Mouse (Mus musculus): Measurements from ENCODE around the gene Ntm. TPM values are rescaled to one million over a fixed set of nuclear protein-coding genes. Genes with fewer than 3 reads are reported as not detected.

The Ntm gene
- polyA plus RNA-seq, 1 experiment = 95.1 TPM

- TF ChIP-seq CTCF (IDR thresholded peaks at IDR 0.05; ENCODE audit: borderline replicate concordance, extremely low read depth, insufficient read depth, insufficient read length) (no peak), POLR2A (IDR thresholded peaks at IDR 0.05; ENCODE audit: borderline replicate concordance, extremely low read depth, insufficient read depth, insufficient read length, poor library complexity, severe bottlenecking) (no peak)
- DNase-seq (ENCODE audit: low read depth) = peak; percentile 76
These were observed 720.2 kb downstream of the Ntm start for GRCm38 (mm10) chr9:29242497-29243422.

DNA sequence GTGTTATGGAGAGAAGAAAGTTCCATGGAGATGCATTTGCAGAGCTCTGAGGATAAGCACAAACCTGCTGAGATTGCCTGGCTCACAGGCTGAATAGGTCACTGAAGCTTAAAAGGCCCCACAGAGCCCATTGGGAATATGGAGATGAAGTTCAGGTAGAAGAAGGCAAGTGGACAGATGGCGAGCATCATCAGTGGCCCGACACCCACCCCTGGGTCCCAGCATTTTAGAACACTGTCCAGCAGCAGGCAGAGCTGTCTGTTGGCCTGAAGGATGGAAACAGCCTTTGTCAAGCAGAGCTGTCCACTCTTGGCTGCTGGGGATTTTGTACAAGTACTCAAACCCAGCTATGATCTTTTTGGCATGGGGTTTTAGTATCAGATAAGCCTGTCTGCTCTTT lies 722.1 kb downstream of the Ntm start:
- DNase-seq (ENCODE audit: low read depth) = no peak
- TF ChIP-seq POLR2A (IDR thresholded peaks at IDR 0.05; ENCODE audit: borderline replicate concordance, extremely low read depth, insufficient read depth, insufficient read length, poor library complexity, severe bottlenecking) = no peak
- TF ChIP-seq CTCF (IDR thresholded peaks at IDR 0.05; ENCODE audit: borderline replicate concordance, extremely low read depth, insufficient read depth, insufficient read length) = no peak

GRCm38 (mm10) chr9:29238973-29239372 lies 724.0 kb downstream of the Ntm start:
- DNase-seq (ENCODE audit: low read depth) = no peak
- TF ChIP-seq POLR2A (IDR thresholded peaks at IDR 0.05; ENCODE audit: borderline replicate concordance, extremely low read depth, insufficient read depth, insufficient read length, poor library complexity, severe bottlenecking) = no peak
- no peak for TF ChIP-seq CTCF (IDR thresholded peaks at IDR 0.05; ENCODE audit: borderline replicate concordance, extremely low read depth, insufficient read depth, insufficient read length)

- TF ChIP-seq CTCF (IDR thresholded peaks at IDR 0.05; ENCODE audit: borderline replicate concordance, extremely low read depth, insufficient read depth, insufficient read length) (no peak), POLR2A (IDR thresholded peaks at IDR 0.05; ENCODE audit: borderline replicate concordance, extremely low read depth, insufficient read depth, insufficient read length, poor library complexity, severe bottlenecking) (no peak)
- no peak for DNase-seq (ENCODE audit: low read depth)
These were observed 726.2 kb downstream of the Ntm start for GRCm38 (mm10) chr9:29236752-29237151.

DNA sequence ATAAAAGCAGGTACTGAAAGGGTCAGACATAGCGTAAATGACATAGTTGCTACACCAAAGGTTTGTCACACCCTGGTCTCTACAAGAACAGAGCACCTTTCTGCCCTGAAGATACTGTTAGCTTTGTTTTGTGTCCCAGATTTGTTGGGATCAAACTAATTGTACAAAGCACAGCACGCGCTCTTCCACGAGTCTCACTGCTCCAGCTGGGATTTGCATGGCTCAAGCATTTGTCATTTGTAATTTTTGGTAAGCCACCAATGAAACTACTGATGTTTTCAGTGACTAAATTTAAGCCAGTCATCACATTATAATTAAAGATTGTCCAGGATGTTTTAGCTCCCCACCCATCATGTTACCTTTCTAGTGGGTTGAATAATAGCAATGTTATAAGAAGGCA lies 735.2 kb downstream of the Ntm start:
- TF ChIP-seq CTCF (IDR thresholded peaks at IDR 0.05; ENCODE audit: borderline replicate concordance, extremely low read depth, insufficient read depth, insufficient read length) (no peak), POLR2A (IDR thresholded peaks at IDR 0.05; ENCODE audit: borderline replicate concordance, extremely low read depth, insufficient read depth, insufficient read length, poor library complexity, severe bottlenecking) (no peak)
- DNase-seq (ENCODE audit: low read depth) = no peak

- TF ChIP-seq CTCF (IDR thresholded peaks at IDR 0.05; ENCODE audit: borderline replicate concordance, extremely low read depth, insufficient read depth, insufficient read length) (no peak), POLR2A (IDR thresholded peaks at IDR 0.05; ENCODE audit: borderline replicate concordance, extremely low read depth, insufficient read depth, insufficient read length, poor library complexity, severe bottlenecking) (no peak)
- peak; percentile 47 for DNase-seq (ENCODE audit: low read depth)
These were observed 739.9 kb downstream of the Ntm start for GRCm38 (mm10) chr9:29222915-29223545.

GRCm38 (mm10) chr9:29220941-29221615 lies 741.9 kb downstream of the Ntm start:
- peak; percentile 55 for DNase-seq (ENCODE audit: low read depth)
- TF ChIP-seq CTCF (IDR thresholded peaks at IDR 0.05; ENCODE audit: borderline replicate concordance, extremely low read depth, insufficient read depth, insufficient read length) (no peak), POLR2A (IDR thresholded peaks at IDR 0.05; ENCODE audit: borderline replicate concordance, extremely low read depth, insufficient read depth, insufficient read length, poor library complexity, severe bottlenecking) (no peak)

GRCm38 (mm10) chr9:29220493-29220892 lies 742.4 kb downstream of the Ntm start:
- TF ChIP-seq POLR2A (IDR thresholded peaks at IDR 0.05; ENCODE audit: borderline replicate concordance, extremely low read depth, insufficient read depth, insufficient read length, poor library complexity, severe bottlenecking) (no peak), CTCF (IDR thresholded peaks at IDR 0.05; ENCODE audit: borderline replicate concordance, extremely low read depth, insufficient read depth, insufficient read length) (no peak)
- peak; percentile 86 for DNase-seq (ENCODE audit: low read depth)

- no peak for TF ChIP-seq CTCF (IDR thresholded peaks at IDR 0.05; ENCODE audit: borderline replicate concordance, extremely low read depth, insufficient read depth, insufficient read length)
- TF ChIP-seq POLR2A (IDR thresholded peaks at IDR 0.05; ENCODE audit: borderline replicate concordance, extremely low read depth, insufficient read depth, insufficient read length, poor library complexity, severe bottlenecking) = no peak
- peak; percentile 47 for DNase-seq (ENCODE audit: low read depth)
These were observed 745.0 kb downstream of the Ntm start for GRCm38 (mm10) chr9:29217951-29218350.

DNA sequence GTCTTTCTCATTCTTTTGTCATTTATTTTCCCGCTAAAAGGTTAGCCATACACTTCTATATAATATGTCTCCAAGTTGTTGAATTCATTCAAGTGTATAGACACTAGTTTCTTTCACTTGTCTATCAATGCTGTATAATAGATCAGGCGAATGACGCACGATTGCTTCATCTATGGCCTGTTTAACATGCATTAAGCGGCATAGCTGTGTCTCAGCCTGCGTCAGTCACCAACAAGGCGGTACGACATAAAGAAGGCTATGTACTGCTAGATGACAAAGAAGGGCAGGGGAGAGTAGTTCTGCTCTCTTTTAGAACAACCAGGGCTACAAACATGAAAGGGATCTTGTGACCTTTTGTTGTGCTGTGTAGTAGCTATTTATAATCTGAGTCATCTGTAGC lies 746.4 kb downstream of the Ntm start:
- peak; percentile 76 for DNase-seq (ENCODE audit: low read depth)
- TF ChIP-seq CTCF (IDR thresholded peaks at IDR 0.05; ENCODE audit: borderline replicate concordance, extremely low read depth, insufficient read depth, insufficient read length) = no peak
- no peak for TF ChIP-seq POLR2A (IDR thresholded peaks at IDR 0.05; ENCODE audit: borderline replicate concordance, extremely low read depth, insufficient read depth, insufficient read length, poor library complexity, severe bottlenecking)

GRCm38 (mm10) chr9:29215796-29216195 lies 747.1 kb downstream of the Ntm start:
- DNase-seq (ENCODE audit: low read depth) = no peak
- TF ChIP-seq CTCF (IDR thresholded peaks at IDR 0.05; ENCODE audit: borderline replicate concordance, extremely low read depth, insufficient read depth, insufficient read length) (no peak), POLR2A (IDR thresholded peaks at IDR 0.05; ENCODE audit: borderline replicate concordance, extremely low read depth, insufficient read depth, insufficient read length, poor library complexity, severe bottlenecking) (no peak)
